Mouse (Mus musculus) heart, postnatal 14 days (tissue): Measurements from ENCODE around the gene Htra1. TPM values are rescaled to one million over a fixed set of nuclear protein-coding genes. Genes with fewer than 3 reads are reported as not detected.

ENCODE experiments used
- DNase-seq, 2 experiments: peaks; one replicate each; pipeline ENCODE4 v3.0.0; 2021 to 2022
- intact Hi-C: fragments of 180-260 bp; cut with DNase I; formaldehyde crosslinking; loops from one replicate; pipeline ENCODE4 v1.15.1; 2025
- total RNA-seq, 2 experiments: library from RNA; stranded (reverse); gene quantifications; 2 replicates each; pipeline ENCODE4 v1.2.3; 2021

Htra1 gene
- total RNA-seq, 2 experiments from 2014 or later = 151 to 162 TPM

DNA sequence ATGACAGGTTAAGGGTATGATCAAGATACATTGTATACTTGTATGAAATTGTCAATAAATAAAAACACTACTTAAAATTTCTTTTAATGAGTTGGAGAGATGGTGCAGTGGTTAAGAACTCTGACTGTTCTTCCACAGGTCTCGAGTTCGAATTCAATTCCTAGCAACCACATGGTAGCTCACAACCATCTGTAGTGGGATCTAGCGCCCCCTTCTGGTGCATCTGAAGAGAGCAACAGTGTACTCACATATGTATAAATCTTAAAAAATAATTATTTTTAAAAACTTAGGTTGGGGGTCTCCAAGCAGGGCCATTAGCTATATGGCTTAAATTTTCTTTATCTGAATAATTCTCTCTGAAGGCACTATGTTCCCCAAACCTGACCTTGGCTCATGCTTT lies 5.5 kb upstream of the Htra1 start:
- DNase-seq = no peak
- intact Hi-C loops = no loop called here

DNA sequence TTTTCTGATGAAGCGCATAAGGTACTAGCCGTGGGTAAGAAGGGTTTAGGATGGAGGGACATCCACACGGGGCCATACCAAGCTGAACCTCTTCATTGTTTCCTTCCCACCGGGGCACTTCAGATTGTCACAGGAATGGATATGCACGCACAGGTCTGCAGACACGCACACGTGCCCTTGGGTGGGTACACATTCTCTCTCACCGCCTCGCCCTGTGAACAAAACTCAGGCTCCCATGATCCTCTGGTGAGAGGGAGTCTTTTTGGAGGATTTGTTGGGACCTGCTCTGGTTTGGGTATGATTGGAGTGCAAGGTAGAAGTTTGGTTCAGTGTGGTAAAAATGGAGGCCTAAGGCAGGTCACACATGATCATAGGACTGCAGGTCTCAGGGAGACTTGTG lies 3.0 kb upstream of the Htra1 start:
- intact Hi-C loops = no loop called here
- DNase-seq = no peak

DNA sequence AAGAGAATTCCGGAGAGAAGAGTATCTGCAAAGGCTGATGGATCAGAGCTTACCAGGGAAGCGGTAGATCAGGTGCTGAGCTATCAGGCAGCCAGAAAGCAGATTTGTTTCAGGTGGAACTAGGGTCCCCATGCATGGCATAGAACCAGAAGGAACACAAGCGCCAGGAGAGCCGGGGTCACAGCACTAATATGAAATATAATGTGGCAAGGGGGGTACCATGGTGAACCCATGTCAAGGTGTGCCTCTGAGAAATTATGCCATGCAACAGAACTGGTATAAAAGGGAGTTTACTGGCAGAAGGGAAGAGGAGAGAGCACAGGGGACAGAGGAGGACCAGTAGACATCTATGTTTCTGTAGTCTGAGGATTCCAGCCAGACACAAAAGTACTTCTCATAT lies 1.3 kb upstream of the Htra1 start:
- no peak for DNase-seq
- intact Hi-C loops = no loop called here

DNA sequence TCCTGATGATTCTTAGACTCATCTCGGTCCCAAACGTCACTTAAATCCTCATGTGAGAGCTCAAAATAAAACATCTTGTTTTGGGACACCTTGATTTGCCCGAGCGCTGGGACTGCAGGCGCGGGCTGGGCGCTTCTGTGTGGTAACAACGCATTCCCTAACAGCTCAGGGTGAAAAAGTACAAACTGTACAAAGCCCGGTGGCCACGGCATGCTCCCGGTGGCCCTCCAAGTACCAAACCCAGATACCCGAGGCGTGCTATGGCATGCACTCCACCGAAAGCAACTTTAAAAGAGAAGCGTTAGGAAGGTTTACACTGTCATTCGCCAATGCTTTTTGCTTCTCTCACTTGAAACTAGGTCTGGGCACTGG lies 504 bp upstream of the Htra1 start:
- intact Hi-C loops = no loop called here

DNA sequence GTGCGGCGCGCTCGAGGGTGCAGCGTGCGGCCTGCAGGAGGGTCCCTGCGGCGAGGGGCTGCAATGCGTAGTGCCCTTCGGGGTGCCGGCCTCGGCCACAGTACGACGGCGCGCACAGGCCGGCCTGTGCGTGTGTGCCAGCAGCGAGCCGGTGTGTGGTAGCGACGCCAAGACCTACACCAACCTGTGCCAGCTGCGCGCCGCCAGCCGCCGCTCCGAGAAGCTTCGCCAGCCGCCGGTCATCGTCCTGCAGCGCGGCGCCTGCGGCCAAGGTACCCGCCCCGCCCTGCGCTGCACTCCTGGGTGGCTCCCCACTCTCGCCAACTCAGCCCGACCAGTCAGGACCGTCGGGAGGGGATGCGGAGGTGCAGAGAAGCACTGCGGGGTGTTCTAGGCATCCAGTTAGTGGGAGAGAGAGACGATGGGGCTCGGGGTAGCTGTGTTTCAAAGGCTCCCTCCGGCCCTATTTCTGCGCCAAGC lies 601 bp downstream of the Htra1 start:
- intact Hi-C loops = loop anchor here (2.0 kb wide), 1 partner anchor 28 kb away; no protein-coding TSS in a partner anchor
- DNase-seq = peak; percentile 69 to 77

More for the DNA sequence above, 504 bp upstream of the Htra1 start:
- DNase-seq = no peak

- DNase-seq = peak; percentile 40 to 62
Measured at GRCm38 (mm10) chr7:130937266-130937841, 1.4 kb downstream of the Htra1 start.

GRCm38 (mm10) chr7:130938005-130938404 lies 2.1 kb downstream of the Htra1 start:
- intact Hi-C loops = no loop called here
- DNase-seq = no peak

More at GRCm38 (mm10) chr7:130937266-130937841, 1.4 kb downstream of the Htra1 start:
- intact Hi-C loops = loop anchor here (2.0 kb wide), 1 partner anchor 27 kb away; no protein-coding TSS in a partner anchor

DNA sequence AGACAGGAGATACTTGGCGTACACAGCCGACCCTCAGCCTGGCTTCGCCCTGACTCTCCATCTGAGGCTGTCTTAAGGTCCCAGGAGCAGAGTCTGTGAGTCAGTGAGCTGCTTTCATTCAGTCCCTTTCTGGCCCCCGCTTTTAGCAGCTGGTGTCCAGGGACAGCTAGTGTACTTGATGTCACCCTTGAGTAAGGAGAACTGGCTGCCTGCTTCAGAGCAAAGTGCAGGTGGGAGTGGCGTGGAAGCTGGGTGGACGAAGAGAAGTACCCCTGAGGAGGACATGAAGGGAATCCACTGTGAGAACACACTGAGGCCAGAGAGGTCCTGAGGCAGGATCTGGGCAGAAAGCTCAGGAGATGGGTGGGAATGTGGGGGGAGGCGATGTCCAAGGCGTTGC lies 3.0 kb downstream of the Htra1 start:
- intact Hi-C loops = no loop called here
- DNase-seq = no peak

DNA sequence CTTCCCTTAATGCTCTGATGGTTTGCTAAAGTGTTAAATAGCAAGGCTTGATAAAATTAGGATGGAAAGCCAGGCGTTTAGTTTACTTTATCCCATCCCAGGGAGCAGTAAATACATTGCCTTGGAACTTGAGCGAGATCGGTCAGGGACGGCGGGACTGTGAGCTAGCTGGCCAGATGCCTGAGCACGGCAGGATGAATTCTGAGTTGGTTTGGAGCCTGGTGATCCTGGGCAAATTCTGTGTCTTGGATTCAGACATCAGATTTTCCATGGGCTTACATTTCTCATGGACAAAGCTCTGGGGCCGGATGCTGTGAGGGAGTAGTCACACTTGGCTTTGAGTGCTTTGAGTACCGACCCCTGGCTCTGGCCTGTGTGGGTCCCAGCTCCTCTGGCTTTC lies 4.8 kb downstream of the Htra1 start:
- DNase-seq = no peak
- intact Hi-C loops = no loop called here

- intact Hi-C loops = no loop called here
- DNase-seq = no peak
Measured at GRCm38 (mm10) chr7:130943280-130943895, 7.5 kb downstream of the Htra1 start.

DNA sequence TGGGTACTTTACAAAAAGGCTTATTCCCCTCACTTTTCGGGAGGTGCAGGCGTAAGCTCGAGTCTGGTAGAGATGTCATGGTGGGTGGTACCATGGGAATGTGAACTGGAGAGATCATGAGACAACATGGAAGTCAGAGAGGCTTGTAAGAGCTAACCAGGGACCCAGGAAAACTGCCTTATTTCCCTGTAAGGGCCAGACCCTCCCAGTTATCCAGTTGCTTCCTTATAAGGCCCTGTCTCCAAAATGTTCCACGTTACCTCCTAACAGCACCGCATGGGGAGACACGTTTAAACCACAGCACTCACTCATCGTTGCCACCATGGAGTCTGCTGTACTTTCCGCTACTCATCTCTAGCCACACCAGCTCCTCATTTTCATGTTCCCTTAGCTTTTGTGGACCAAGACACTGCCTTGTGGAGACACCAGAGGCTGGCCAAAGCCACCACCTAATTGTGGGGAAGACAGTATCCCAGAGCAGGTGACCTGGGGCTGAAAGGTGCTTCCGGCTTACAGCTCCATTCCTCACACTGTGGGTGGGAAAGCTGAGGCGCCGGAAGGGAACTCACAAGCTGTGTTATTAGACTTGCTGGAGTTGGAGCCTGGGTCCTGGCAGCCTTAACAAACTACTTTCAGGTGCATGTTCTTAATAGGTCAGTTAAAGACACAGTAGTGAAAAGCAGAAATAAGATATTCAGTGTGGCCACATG lies 9.0 kb downstream of the Htra1 start:
- intact Hi-C loops = no loop called here
- no peak for DNase-seq

- DNase-seq = no peak
- intact Hi-C loops = no loop called here
Measured at GRCm38 (mm10) chr7:130945730-130946129, 9.8 kb downstream of the Htra1 start.

DNA sequence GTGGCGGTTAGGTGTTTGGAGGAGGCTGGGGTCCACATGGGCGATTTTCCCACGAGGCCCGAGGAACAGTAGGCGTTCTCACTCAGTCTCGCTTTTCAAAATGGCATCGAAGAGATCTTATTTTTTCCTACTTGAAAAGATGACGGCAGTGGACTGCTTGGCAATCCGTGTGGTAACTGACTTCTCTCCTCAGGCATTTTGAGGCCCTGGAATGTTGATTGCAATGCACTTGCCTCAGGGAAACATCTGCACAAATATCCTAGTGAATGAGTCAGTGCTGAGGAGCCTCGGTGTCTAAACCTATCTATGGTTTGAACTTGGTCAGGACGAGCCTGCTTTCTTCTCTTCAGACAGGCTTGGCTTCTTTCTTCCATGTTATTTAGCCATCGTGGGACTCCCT lies 10.4 kb downstream of the Htra1 start:
- intact Hi-C loops = no loop called here
- DNase-seq = no peak

GRCm38 (mm10) chr7:130948563-130949208 lies 12.8 kb downstream of the Htra1 start:
- DNase-seq = no peak
- intact Hi-C loops = no loop called here

DNA sequence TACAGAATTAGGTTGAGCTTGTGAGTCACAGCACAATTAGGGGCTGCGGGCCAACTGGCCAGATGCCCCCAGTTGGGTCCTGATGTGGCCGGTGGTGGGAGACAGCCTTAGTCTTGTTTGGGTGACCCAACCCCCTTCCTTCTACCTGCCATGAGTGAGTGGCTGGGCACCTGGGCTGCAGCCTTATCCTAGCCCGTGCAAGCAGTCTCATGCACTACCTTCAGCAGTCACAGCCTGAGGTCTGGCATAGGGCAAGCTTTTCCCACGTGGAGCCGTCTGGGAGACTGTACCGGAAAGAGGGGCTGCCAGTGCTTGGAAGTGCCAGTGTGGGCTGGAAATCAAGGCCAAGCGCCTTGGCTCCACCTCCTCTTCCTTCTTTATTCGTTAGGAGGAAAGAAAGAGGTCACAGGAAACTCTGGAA lies 13.4 kb downstream of the Htra1 start:
- intact Hi-C loops = no loop called here
- DNase-seq = peak; percentile 63 to 71

DNA sequence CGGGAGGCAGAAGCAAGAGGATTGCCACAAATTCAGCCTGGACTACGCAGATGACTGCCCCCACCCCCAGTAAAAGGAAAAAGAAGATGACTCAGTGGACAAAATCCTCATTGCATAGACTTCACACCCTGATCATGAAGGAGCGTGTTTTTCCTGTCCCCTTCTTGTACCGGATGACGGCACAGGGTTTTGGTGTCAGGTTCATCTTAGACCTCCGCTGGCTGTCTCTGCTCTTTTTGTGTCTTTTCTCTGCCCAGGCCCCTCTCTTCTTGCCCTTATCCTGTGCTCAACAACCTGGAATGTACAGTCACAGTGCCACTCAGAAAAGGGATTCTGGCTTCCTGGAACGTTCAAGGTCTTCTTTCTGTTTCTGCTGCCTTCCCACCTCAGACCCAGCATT lies 14.6 kb downstream of the Htra1 start:
- intact Hi-C loops = no loop called here
- DNase-seq = no peak

GRCm38 (mm10) chr7:130951004-130951403 lies 15.1 kb downstream of the Htra1 start:
- no peak for DNase-seq
- intact Hi-C loops = no loop called here

DNA sequence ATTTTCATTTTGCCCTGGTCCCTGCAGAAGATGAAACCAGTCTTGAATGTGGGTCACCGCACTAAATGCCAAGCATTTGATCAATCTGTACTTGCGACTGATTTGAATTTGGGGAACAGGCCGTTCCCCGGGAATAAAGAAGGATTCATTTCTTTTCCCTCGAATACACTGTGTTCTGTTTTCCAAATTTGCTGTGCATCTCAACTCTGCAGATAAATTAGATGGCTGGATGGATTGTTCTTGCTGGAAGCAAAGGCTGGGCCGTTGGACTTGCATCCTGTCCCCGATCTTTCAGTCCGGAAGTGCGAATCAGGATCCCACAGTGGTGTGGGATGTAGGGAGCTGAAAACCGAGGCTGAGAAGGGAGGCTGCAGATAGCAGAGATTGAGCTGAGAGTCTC lies 17.5 kb downstream of the Htra1 start:
- DNase-seq = no peak
- intact Hi-C loops = no loop called here

GRCm38 (mm10) chr7:130954177-130954601 lies 18.3 kb downstream of the Htra1 start:
- DNase-seq = no peak
- intact Hi-C loops = no loop called here

- intact Hi-C loops = no loop called here
- DNase-seq = no peak
Measured at GRCm38 (mm10) chr7:130958551-130958950, 22.6 kb downstream of the Htra1 start.

GRCm38 (mm10) chr7:130959868-130960267 lies 24.0 kb downstream of the Htra1 start:
- peak; percentile 81 to 88 for DNase-seq
- intact Hi-C loops = no loop called here
